Mouse (Mus musculus): Measurements from ENCODE around the gene Timp3.

DNA sequence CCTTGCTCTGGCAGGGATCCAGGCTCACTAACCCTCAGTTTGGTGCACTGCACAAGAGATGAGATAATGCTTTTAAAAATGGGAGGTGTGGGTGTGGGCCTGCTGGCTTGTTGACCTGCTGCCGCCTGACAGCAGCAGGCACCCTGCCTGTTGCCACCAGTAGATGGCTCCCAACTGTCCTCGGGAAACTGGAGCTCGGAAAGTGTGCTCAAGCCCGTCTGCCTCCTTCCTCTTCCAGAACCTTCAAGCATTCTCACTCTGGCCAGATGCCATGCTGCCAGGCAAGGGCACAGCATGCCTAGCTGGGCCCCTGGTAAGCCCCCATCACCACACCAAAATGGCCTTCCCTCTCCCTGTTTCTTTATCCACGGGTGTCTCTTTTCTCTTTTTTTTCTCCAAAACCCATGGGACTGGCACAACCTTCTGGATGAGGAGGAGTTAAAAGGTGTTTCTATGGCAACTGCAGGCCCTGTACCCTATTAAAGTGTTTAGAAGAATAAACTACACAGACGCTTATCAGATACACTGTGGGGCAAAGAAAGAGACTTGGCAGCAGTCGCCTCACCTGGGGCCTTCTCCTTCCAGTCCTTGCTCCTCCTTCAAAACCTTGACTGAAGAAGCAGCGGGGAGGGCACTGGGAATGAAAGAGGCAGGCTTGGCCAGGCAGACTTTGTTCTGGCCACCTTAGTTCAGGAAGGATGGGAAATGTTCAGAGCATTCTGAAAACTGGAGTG, 2.8 kb downstream of the Timp3 start:
- TF ChIP-seq CTCF (IDR thresholded peaks at IDR 0.05; ENCODE audit: extremely low read depth, insufficient read depth, insufficient read length, insufficient replicate concordance) (no peak), POLR2A (IDR thresholded peaks at IDR 0.05; ENCODE audit: low read depth, low read length) (no peak)
